In the genomic region with DNA sequence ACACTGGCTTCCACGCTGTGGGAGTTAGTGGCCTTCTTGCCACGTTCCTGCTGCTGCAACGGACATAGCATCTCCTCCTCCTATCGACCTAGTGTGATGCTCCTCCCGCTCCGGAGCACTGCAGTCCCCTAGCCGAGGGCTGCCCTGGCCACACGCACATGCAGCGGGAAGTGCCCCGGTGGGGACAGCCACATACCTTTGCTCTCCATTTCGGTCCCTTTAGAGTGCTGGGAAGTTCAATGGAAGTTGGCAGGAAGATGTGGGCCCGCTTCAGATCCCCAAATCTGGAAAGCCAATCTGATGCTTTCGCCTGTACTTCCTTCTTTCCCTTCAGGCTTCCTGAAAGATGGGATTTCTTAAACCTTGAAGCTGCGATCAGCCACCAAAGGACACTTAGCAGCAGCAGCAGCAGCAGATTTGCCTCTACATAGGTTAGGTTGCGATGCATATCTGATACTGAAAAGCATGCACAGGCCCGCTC, we compare ENCODE assay signal across 9 mouse cellular contexts. TPM values are rescaled to one million over a fixed set of nuclear protein-coding genes. Genes with fewer than 3 reads are reported as not detected.
DNase-seq lines count a peak whose midpoint lies in the region; ATAC-seq lines count a peak whose summit lies in the region.
"Had no signal": no experiment of that assay in that cellular context is flagged by ENCODE, and none has a peak within 500 bp of the region (broad histone marks: within the 10 kb centered on the region; RNA-seq: fewer than 3 reads in every experiment).

A gene (minus strand): TSS at position 431 of the 481 bp plus-strand sequence.

- peak within 1 kb of the TSS; percentile 20; the same call in 1 of the 2 replicates for H3K9ac ChIP-seq in lung, embryonic 16.5 days (ENCODE audit: low read length)
- H3K9ac ChIP-seq in embryonic facial prominence, embryonic 15.5 days, result no peak within 1 kb of the TSS

- 0 out of 2 replicates have a peak, but pooled peaks cover 5% of the 10 kb centered on the region for H3K27me3 ChIP-seq in lung, embryonic 16.5 days (ENCODE audit: control insufficient read depth, insufficient read depth, low read depth, low read length)
- no peaks in the 10 kb centered on the region for H3K27me3 ChIP-seq in embryonic facial prominence, embryonic 15.5 days
- H3K27me3 ChIP-seq in hindbrain, embryonic 10.5 days (ENCODE audit: insufficient read depth, poor library complexity, severe bottlenecking), result no peaks in the 10 kb centered on the region; the same call in 1 of the 2 replicates
- H3K27me3 ChIP-seq in limb, embryonic 10.5 days (ENCODE audit: low read depth, poor library complexity, severe bottlenecking), result peaks cover 4% of the 10 kb centered on the region; the same call in 1 of the 2 replicates

- H3K27ac ChIP-seq in lung, embryonic 16.5 days (ENCODE audit: low read length), result no peak within 1 kb of the TSS
- H3K27ac ChIP-seq in embryonic facial prominence, embryonic 15.5 days (replicated peaks), result no peak within 1 kb of the TSS
- peak within 1 kb of the TSS; percentile 77 for H3K27ac ChIP-seq in hindbrain, embryonic 10.5 days
- H3K27ac ChIP-seq in limb, embryonic 10.5 days, result no peak within 1 kb of the TSS
- H3K27ac ChIP-seq: macrophage had no signal

- H3K4me1 ChIP-seq in lung, embryonic 16.5 days (replicated peaks; ENCODE audit: control insufficient read depth, insufficient read depth, low read length), result peaks cover 2% of the 10 kb centered on the region; the same call in 1 of the 2 replicates
- H3K4me1 ChIP-seq in embryonic facial prominence, embryonic 15.5 days, result peaks cover 7% of the 10 kb centered on the region; the same call in 1 of the 2 replicates
- H3K4me1 ChIP-seq in hindbrain, embryonic 10.5 days (replicated peaks), result peaks cover 8% of the 10 kb centered on the region
- peaks cover 8% of the 10 kb centered on the region for H3K4me1 ChIP-seq in limb, embryonic 10.5 days

- DNase-seq in lung, postnatal 25 days (ENCODE audit: low spot score), result no peak
- no peak for DNase-seq in hindbrain, embryonic 10.5 days (ENCODE audit: low spot score)
- peak; percentile 32 for DNase-seq in limb, embryonic 10.5 days (ENCODE audit: low spot score)
- peak; percentile 30 for DNase-seq in right cerebral cortex, postnatal 4 days
- no peak for DNase-seq in adrenal gland, adult 18-20 months (ENCODE audit: low spot score in 2 of 2)

- no peak for ATAC-seq in lung, embryonic 16.5 days (ENCODE audit: low read depth)
- ATAC-seq in embryonic facial prominence, embryonic 15.5 days (ENCODE audit: insufficient number of reproducible peaks, low FRiP score, low TSS enrichment, low read depth), result no peak
- no peak for ATAC-seq in activated CD4-positive, CD25-positive, alpha-beta regulatory T cell, adult 4 months

- WGBS in lung, embryonic 16.5 days, result 1% methylated on average over 16 of the region's 16 CpGs
- under 1% methylated on average over 16 of the region's 16 CpGs for WGBS in embryonic facial prominence, embryonic 15.5 days
- 1% methylated on average over 16 of the region's 16 CpGs for WGBS in hindbrain, embryonic 10.5 days
- WGBS in limb, embryonic 10.5 days, result under 1% methylated on average over 16 of the region's 16 CpGs

- no peaks in the 10 kb centered on the region for H3K36me3 ChIP-seq in lung, embryonic 16.5 days (ENCODE audit: control insufficient read depth, insufficient read depth, low read length)
- no peaks in the 10 kb centered on the region for H3K36me3 ChIP-seq in embryonic facial prominence, embryonic 15.5 days
- H3K36me3 ChIP-seq in hindbrain, embryonic 10.5 days, result no peaks in the 10 kb centered on the region
- no peaks in the 10 kb centered on the region for H3K36me3 ChIP-seq in limb, embryonic 10.5 days

- peak within 1 kb of the TSS; percentile 37 for H3K4me3 ChIP-seq in lung, embryonic 16.5 days (ENCODE audit: low read length)
- peak within 1 kb of the TSS; percentile 37 for H3K4me3 ChIP-seq in embryonic facial prominence, embryonic 15.5 days (replicated peaks)
- peak within 1 kb of the TSS; percentile 58 for H3K4me3 ChIP-seq in hindbrain, embryonic 10.5 days
- H3K4me3 ChIP-seq in limb, embryonic 10.5 days, result peak within 1 kb of the TSS; percentile 56

- H3K9me3 ChIP-seq in lung, embryonic 16.5 days (ENCODE audit: control insufficient read depth, low read length), result no peaks in the 10 kb centered on the region
- H3K9me3 ChIP-seq in embryonic facial prominence, embryonic 15.5 days (replicated peaks), result no peaks in the 10 kb centered on the region
- no peaks in the 10 kb centered on the region for H3K9me3 ChIP-seq in hindbrain, embryonic 10.5 days
- H3K9me3 ChIP-seq in limb, embryonic 10.5 days (replicated peaks), result no peaks in the 10 kb centered on the region

- peak within 1 kb of the TSS; percentile 56 for H3K4me2 ChIP-seq in lung, embryonic 16.5 days (ENCODE audit: low read depth, low read length)
- H3K4me2 ChIP-seq in embryonic facial prominence, embryonic 15.5 days (replicated peaks), result peak within 1 kb of the TSS; percentile 54

RNA-seq across cellular contexts. Expression of the gene that starts here (rescaled TPM):
- polyA plus RNA-seq in lung, embryonic 16.5 days (2015; fragmentation: Nextera tagmentation; extraction: Ambion mirVana), result 2.9 TPM in 2 replicates
- 5.3 and 6.0 TPM in 2 replicates for polyA plus RNA-seq in embryonic facial prominence, embryonic 15.5 days (2015; fragmentation: Nextera tagmentation; extraction: Ambion mirVana)
- 2.8 and 3.9 TPM in 2 replicates for polyA plus RNA-seq in hindbrain, embryonic 10.5 days (2016; fragmentation: Nextera tagmentation; extraction: Ambion mirVana)
- 0.43 and 0.62 TPM in 2 replicates for polyA plus RNA-seq in limb, embryonic 10.5 days (2016; fragmentation: Nextera tagmentation; extraction: Ambion mirVana)
- under 1 TPM in 1 of 2 experiments, not detected in 1; 0.36 TPM for polyA plus RNA-seq in activated CD4-positive, CD25-positive, alpha-beta regulatory T cell, adult 4 months (2017; shearing (Covaris generic))
- 1 to 10 TPM; 1.7 to 3.2 TPM for total RNA-seq in adrenal gland, adult 18-20 months (2021)
- polyA plus RNA-seq: macrophage had no signal

Comparison
In these comparisons a context has a peak if more than half of its experiments do, and no peak if none do; other contexts are left out.
1. Peak in DNase-seq and H3K4me3 ChIP-seq in limb, embryonic 10.5 days; RNA of the gene not detected or under 1 TPM.